Mouse (Mus musculus) G1E (cell line): Measurements from ENCODE around the gene Aim2.

ENCODE experiments used
- CTCF ChIP-seq: IDR thresholded peaks from 2 replicates; pipeline ENCODE4 v1.5.1; 2012; ENCODE audit warnings: low read depth, low read length, inconsistent platforms, mixed read lengths
- GATA1 ChIP-seq: IDR thresholded peaks from 2 replicates; pipeline ENCODE4 v1.6.1; 2012; ENCODE audit warnings: borderline replicate concordance, low read length, inconsistent platforms, mixed read lengths
- POLR2AphosphoS5 ChIP-seq: IDR thresholded peaks from 2 replicates; pipeline ENCODE4 v1.6.1; 2012; ENCODE audit warnings: low read depth, low read length, inconsistent platforms; ENCODE audit not compliant: insufficient replicate concordance
- TAL1 ChIP-seq: conservative IDR thresholded peaks from 2 replicates; pipeline ENCODE4 v1.6.1; 2012; ENCODE audit warnings: low read depth, low read length, inconsistent platforms, mixed read lengths

- TF ChIP-seq CTCF (no peak), POLR2AphosphoS5 (no peak), GATA1 (no peak), TAL1 (no peak)
Measured at GRCm38 (mm10) chr1:173441210-173441609, 90.5 kb downstream of the Aim2 start.
